Mouse (Mus musculus) frontal cortex, adult 2 months (tissue): ENCODE results near the gene Ccdc173. TPM values are rescaled to one million over a fixed set of nuclear protein-coding genes. Genes with fewer than 3 reads are reported as not detected.
A peak's percentile ranks its signal among the peaks of the same experiment; 100 is the strongest.
"Not testable (repeated sequence)": the region's sequence is repeated elsewhere in the genome, so short reads cannot be mapped to it uniquely, and the experiment has no call there.

Experiments used
- DNase-seq, 2 experiments: peaks; one replicate each; pipeline ENCODE4 v3.0.0; 2022; ENCODE audit warnings: low spot score in 1 of 2; ENCODE audit errors: extremely low spot score in 1 of 2
- polyA plus RNA-seq: library from polyadenylated mRNA; depleted of rRNA; stranded (reverse); fragments of >200 nt; gene quantifications from 2 replicates; pipeline ENCODE4 v1.2.3, GENCODE M21; 2012; rRNA removed

Ccdc173 gene
- 3.8 and 4.4 TPM in 2 replicates for polyA plus RNA-seq

GRCm38 (mm10) chr2:69789429-69790069 lies at the start of gene Ccdc173, which contains the start of gene Phospho2:
Gene Ccdc173, minus strand, starts transcription at chr2:69789575.
Gene Phospho2, plus strand, starts transcription at chr2:69789623.
- DNase-seq: peak; percentile 96 to 99

- DNase-seq: no peak
Observed at GRCm38 (mm10) chr2:69838707-69839106, 49.3 kb upstream of the Ccdc173 start.

GRCm38 (mm10) chr2:69837996-69838395 lies 48.6 kb upstream of the Ccdc173 start:
- DNase-seq: no peak

- DNase-seq: no peak
Observed at GRCm38 (mm10) chr2:69837244-69837967, 48.0 kb upstream of the Ccdc173 start.

- DNase-seq: no peak
Observed at GRCm38 (mm10) chr2:69830116-69830515, 40.7 kb upstream of the Ccdc173 start.

- DNase-seq: no peak
Observed at GRCm38 (mm10) chr2:69829680-69830079, 40.3 kb upstream of the Ccdc173 start.

- DNase-seq: no peak
Observed at GRCm38 (mm10) chr2:69828031-69828430, 38.7 kb upstream of the Ccdc173 start.

GRCm38 (mm10) chr2:69826380-69826779 lies 37.0 kb upstream of the Ccdc173 start:
- no peak for DNase-seq

GRCm38 (mm10) chr2:69825898-69826297 lies 36.5 kb upstream of the Ccdc173 start:
- no peak for DNase-seq

GRCm38 (mm10) chr2:69823129-69823677 lies 33.8 kb upstream of the Ccdc173 start:
- no peak for DNase-seq

GRCm38 (mm10) chr2:69822361-69823128 lies 33.2 kb upstream of the Ccdc173 start:
- DNase-seq: peak in 1 of 2 experiments; percentile 54

- DNase-seq: no peak
Observed at GRCm38 (mm10) chr2:69821711-69822110, 32.3 kb upstream of the Ccdc173 start, which contains the start of gene Klhl23. Gene Klhl23, plus strand, starts transcription at chr2:69821944.

- no peak for DNase-seq
Observed at GRCm38 (mm10) chr2:69820201-69820600, 30.8 kb upstream of the Ccdc173 start.

- no peak for DNase-seq
Observed at GRCm38 (mm10) chr2:69818350-69819085, 29.1 kb upstream of the Ccdc173 start.

- no peak for DNase-seq
Observed at GRCm38 (mm10) chr2:69816575-69816974, 27.2 kb upstream of the Ccdc173 start.

- DNase-seq: not testable (repeated sequence)
Observed at GRCm38 (mm10) chr2:69811349-69811748, 22.0 kb upstream of the Ccdc173 start.

GRCm38 (mm10) chr2:69810169-69810568 lies 20.8 kb upstream of the Ccdc173 start:
- DNase-seq: no peak

GRCm38 (mm10) chr2:69804663-69805062 lies 15.3 kb upstream of the Ccdc173 start:
- DNase-seq: not testable (repeated sequence)

- no peak for DNase-seq
Observed at GRCm38 (mm10) chr2:69803756-69804155, 14.4 kb upstream of the Ccdc173 start.

GRCm38 (mm10) chr2:69802911-69803312 lies 13.5 kb upstream of the Ccdc173 start:
- DNase-seq: peak in 1 of 2 experiments; percentile 59
